Mouse (Mus musculus) heart, postnatal 14 days (tissue): ENCODE data around the gene Lin28a. TPM values are rescaled to one million over a fixed set of nuclear protein-coding genes. Genes with fewer than 3 reads are reported as not detected.

ENCODE experiments used
- total RNA-seq, 2 experiments: library from RNA; stranded (reverse); gene quantifications; 2 replicates each; pipeline ENCODE4 v1.2.3; 2021

The Lin28a gene
- total RNA-seq, 2 experiments from 2014 or later, result not detected

Other genes starting within 250 kb of the Lin28a start
- 1 to 10 TPM; 7.4 to 9.3 TPM for gene Rps6ka1, start 131.0 kb downstream of the Lin28a start, total RNA-seq
- gene Hmgn2, start 50.2 kb downstream of the Lin28a start, total RNA-seq, result 100 to 1,000 TPM; 129 to 151 TPM
- gene Dhdds, start 17.9 kb downstream of the Lin28a start, total RNA-seq, result 10 to 100 TPM; 25.5 to 27.5 TPM
- gene Zfp683, start 35.0 kb upstream of the Lin28a start, total RNA-seq, result not detected
- gene Crybg2, start 42.0 kb upstream of the Lin28a start, total RNA-seq, result under 1 TPM in 1 of 2 experiments, not detected in 1; 0.24 TPM
- gene Cd52, start 76.2 kb upstream of the Lin28a start, total RNA-seq, result 10 to 100 TPM in 1 of 2 experiments, 1 to 10 TPM in 1; 3.5 to 10.3 TPM
- gene Ubxn11, start 83.7 kb upstream of the Lin28a start, total RNA-seq, result 1 to 10 TPM; 1.4 to 1.7 TPM
- gene Sh3bgrl3, start 109.9 kb upstream of the Lin28a start, total RNA-seq, result 10 to 100 TPM; 47.4 to 51.4 TPM
- 10 to 100 TPM; 31.5 to 33.7 TPM for gene Cep85, start 168.3 kb upstream of the Lin28a start, total RNA-seq
- not detected for gene Gm7534, start 184.2 kb upstream of the Lin28a start, total RNA-seq
- not detected for gene Catsper4, start 208.5 kb upstream of the Lin28a start, total RNA-seq
- gene Cnksr1, start 219.6 kb upstream of the Lin28a start, total RNA-seq, result 1 to 10 TPM; 2.3 to 3.2 TPM
- gene E130218I03Rik, start 224.8 kb upstream of the Lin28a start, total RNA-seq, result not detected
- gene Zfp593, start 226.8 kb upstream of the Lin28a start, total RNA-seq, result 1 to 10 TPM; 2.4 to 3.3 TPM
- gene Gm30191, start 228.1 kb upstream of the Lin28a start, total RNA-seq, result not detected
- gene Grrp1, start 235.3 kb upstream of the Lin28a start, total RNA-seq, result 10 to 100 TPM in 1 of 2 experiments, 1 to 10 TPM in 1; 8.6 to 13.8 TPM